In genomic region chr4:134851876-134852275, GRCm38 (mm10) we compare ENCODE assay signal across 8 mouse cellular contexts. TPM values are rescaled to one million over a fixed set of nuclear protein-coding genes. Genes with fewer than 3 reads are reported as not detected.
A peak's percentile ranks its signal among the peaks of the same experiment; 100 is the strongest.
DNase-seq lines count a peak whose midpoint lies in the region; ATAC-seq lines count a peak whose summit lies in the region.

No protein-coding gene starts in this region.

- ATAC-seq in CD4-positive, CD25-positive, alpha-beta regulatory T cell, adult 4 months, result no peak
- ATAC-seq in megakaryocyte, adult 5-6 weeks (ENCODE audit: poor library complexity, severe bottlenecking), result no peak
- no peak for ATAC-seq in forebrain, embryonic 15.5 days (replicated peaks)
- ATAC-seq in liver, embryonic 16.5 days (ENCODE audit: low read depth), result no peak

- peaks cover 59% of the 10 kb centered on the region for H3K4me1 ChIP-seq in megakaryocyte, embryonic 14.5 days
- H3K4me1 ChIP-seq in forebrain, embryonic 15.5 days, result peaks cover 34% of the 10 kb centered on the region
- peaks cover 42% of the 10 kb centered on the region for H3K4me1 ChIP-seq in liver, embryonic 16.5 days (ENCODE audit: control insufficient read depth, low read depth, low read length)

- intact Hi-C loops in gastrocnemius, postnatal 14 days (cut with DNase I; ENCODE audit: low total_unique reads), result no loop called here

- no peaks in the 10 kb centered on the region for H3K9me3 ChIP-seq in megakaryocyte, embryonic 14.5 days
- H3K9me3 ChIP-seq in forebrain, embryonic 15.5 days, result no peaks in the 10 kb centered on the region
- H3K9me3 ChIP-seq in liver, embryonic 16.5 days (replicated peaks; ENCODE audit: control insufficient read depth, low read length), result no peaks in the 10 kb centered on the region

- H3K27ac ChIP-seq in forebrain, embryonic 15.5 days (replicated peaks), result peak overlapping the region; percentile 100; the same call in 1 of the 2 replicates
- H3K27ac ChIP-seq in liver, embryonic 16.5 days (ENCODE audit: low read length), result peak overlapping the region; percentile 92

- H3K36me3 ChIP-seq in megakaryocyte, embryonic 14.5 days (replicated peaks; ENCODE audit: low read length), result peaks cover 4% of the 10 kb centered on the region
- no peaks in the 10 kb centered on the region for H3K36me3 ChIP-seq in forebrain, embryonic 15.5 days
- H3K36me3 ChIP-seq in liver, embryonic 16.5 days (ENCODE audit: control insufficient read depth, insufficient read depth), result no peaks in the 10 kb centered on the region

- H3K27me3 ChIP-seq in megakaryocyte, embryonic 14.5 days (replicated peaks), result peaks cover 20% of the 10 kb centered on the region
- peaks cover 9% of the 10 kb centered on the region; the same call in 1 of the 2 replicates for H3K27me3 ChIP-seq in forebrain, embryonic 15.5 days
- no peaks in the 10 kb centered on the region for H3K27me3 ChIP-seq in liver, embryonic 16.5 days (ENCODE audit: control insufficient read depth, insufficient read depth, low read depth, low read length)

- peak overlapping the region; percentile 67 for H3K4me2 ChIP-seq in forebrain, embryonic 15.5 days (replicated peaks)
- peak overlapping the region; percentile 80 for H3K4me2 ChIP-seq in liver, embryonic 16.5 days (ENCODE audit: low read depth, low read length)

- H3K9ac ChIP-seq in forebrain, embryonic 15.5 days (replicated peaks), result peak overlapping the region; percentile 99
- H3K9ac ChIP-seq in liver, embryonic 16.5 days (ENCODE audit: low read depth, low read length), result peak overlapping the region; percentile 95

- 10% methylated on average over 14 of the region's 14 CpGs for WGBS in forebrain, embryonic 15.5 days
- 11% methylated on average over 14 of the region's 14 CpGs for WGBS in liver, embryonic 16.5 days (ENCODE audit: insufficient replicate concordance)

- H3K4me3 ChIP-seq in megakaryocyte, embryonic 14.5 days (replicated peaks), result peak overlapping the region; percentile 97
- H3K4me3 ChIP-seq in forebrain, embryonic 15.5 days, result peak overlapping the region; percentile 81
- H3K4me3 ChIP-seq in liver, embryonic 16.5 days (ENCODE audit: low read depth, low read length), result peak overlapping the region; percentile 94

- peak; percentile 31 for DNase-seq in CD4-positive, CD25-positive, alpha-beta regulatory T cell, adult 2 months (ENCODE audit: low read depth, low spot score)
- DNase-seq in gastrocnemius, postnatal 14 days, result no peak
- no peak for DNase-seq in right cerebral cortex, postnatal 4 days

RNA-seq across cellular contexts. Expression of gene Maco1, which starts 1.3 kb away (rescaled TPM):
- polyA plus RNA-seq in CD4-positive, CD25-positive, alpha-beta regulatory T cell, adult 4 months (2017; shearing (Covaris generic)), result 1 to 10 TPM; 4.2 to 7.1 TPM
- polyA plus RNA-seq in megakaryocyte, embryonic 14.5 days (2012; ENCODE audit: insufficient read depth, low replicate concordance), result 6.0 and 14.2 TPM in 2 replicates
- 14.1 and 17.4 TPM in 2 replicates for total RNA-seq in megakaryocyte, adult 5-6 weeks (2015)
- 20.9 and 30.4 TPM in 2 replicates for total RNA-seq in megakaryocyte, adult 5-6 weeks (2017)
- 111 and 112 TPM in 2 replicates for polyA plus RNA-seq in forebrain, embryonic 15.5 days (2015; fragmentation: Nextera tagmentation; extraction: Ambion mirVana)
- polyA plus RNA-seq in liver, embryonic 16.5 days (2015; fragmentation: Nextera tagmentation; extraction: Ambion mirVana), result 16.0 and 16.8 TPM in 2 replicates
- total RNA-seq in gastrocnemius, postnatal 14 days (2021), result 10 to 100 TPM; 13.6 to 14.5 TPM

RNA-seq across cellular contexts. Expression of gene Rhd, which starts 12.5 kb away (rescaled TPM):
- polyA plus RNA-seq in CD4-positive, CD25-positive, alpha-beta regulatory T cell, adult 4 months (2017; shearing (Covaris generic)), result under 1 TPM in 1 of 2 experiments, not detected in 1; 0.75 TPM
- not detected in 2 replicates for polyA plus RNA-seq in megakaryocyte, embryonic 14.5 days (2012; ENCODE audit: insufficient read depth, low replicate concordance)
- 2.9 and 6.6 TPM in 2 replicates for total RNA-seq in megakaryocyte, adult 5-6 weeks (2015)
- total RNA-seq in megakaryocyte, adult 5-6 weeks (2017), result 4.0 and 14.8 TPM in 2 replicates
- 0.41 and 0.47 TPM in 2 replicates for polyA plus RNA-seq in forebrain, embryonic 15.5 days (2015; fragmentation: Nextera tagmentation; extraction: Ambion mirVana)
- polyA plus RNA-seq in liver, embryonic 16.5 days (2015; fragmentation: Nextera tagmentation; extraction: Ambion mirVana), result 522 and 550 TPM in 2 replicates
- total RNA-seq in gastrocnemius, postnatal 14 days (2021), result under 1 TPM; 0.20 to 0.39 TPM

Comparison
In these comparisons a context has a peak if more than half of its experiments do, and no peak if none do; other contexts are left out.
1. RNA of gene Rhd, which starts 12.5 kb away (polyA plus RNA-seq): 522 to 550 TPM in liver, embryonic 16.5 days; 0.75 TPM in CD4-positive, CD25-positive, alpha-beta regulatory T cell, adult 4 months, 0.41 to 0.47 TPM in forebrain, embryonic 15.5 days and not detected in megakaryocyte, embryonic 14.5 days; every median in the first group is over 100 times any median in the second.
2. Peak in every context shown above with its lines, with median percentiles within 50 percentile points of each other: H3K4me3 ChIP-seq.